Mouse (Mus musculus) kidney, adult 8-10 months (tissue): ENCODE data around the gene Mpnd.

Experiments
- DNase-seq, 2 experiments: peaks; one replicate each; pipeline ENCODE4 v3.0.0; 2022

The Mpnd gene

DNA sequence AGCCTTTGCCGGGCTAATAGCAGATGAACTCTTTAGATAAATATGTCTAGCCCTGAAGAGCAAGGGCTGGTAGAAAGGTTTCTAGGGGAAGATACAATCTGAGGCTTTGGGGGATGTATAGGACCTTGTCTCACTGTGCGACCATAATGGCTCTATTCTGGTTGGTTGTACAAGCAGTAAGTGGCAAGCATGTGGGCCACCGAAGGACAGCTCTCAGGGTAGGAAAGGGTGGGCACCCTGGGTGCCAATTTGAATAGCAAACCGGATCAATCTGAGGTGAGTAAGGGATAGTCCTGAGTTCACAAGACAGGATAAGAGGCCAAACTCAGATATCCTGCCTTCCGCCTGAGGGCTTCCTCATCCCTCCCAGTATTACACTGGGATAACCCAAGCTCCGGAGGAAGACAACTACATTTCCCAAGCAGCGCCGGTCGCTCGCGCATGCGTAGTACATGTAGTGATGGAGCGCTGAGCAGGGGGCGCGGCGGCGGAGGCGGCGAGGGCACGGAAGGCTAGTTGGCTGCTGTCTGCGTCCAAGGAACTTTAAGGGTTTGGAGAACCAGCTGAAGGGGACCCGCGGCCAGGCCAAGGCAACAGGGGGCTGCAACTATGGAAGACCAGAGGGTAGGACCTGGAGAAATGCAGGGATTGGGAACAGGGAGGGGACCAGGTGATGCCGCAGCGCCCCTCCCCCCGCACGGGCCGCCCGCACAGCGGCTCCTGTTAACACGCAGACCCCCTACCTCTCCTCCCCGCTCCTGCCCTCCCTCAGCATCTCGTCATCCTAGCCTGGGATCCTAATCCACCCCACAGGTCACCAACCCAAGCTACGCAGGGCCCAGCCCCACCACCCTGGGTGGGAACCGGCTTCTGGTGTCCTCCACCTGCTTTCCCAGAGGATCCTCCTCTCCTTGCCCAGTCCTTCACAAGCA, 19.2 kb upstream of the Mpnd start, which contains the start of gene Fsd1:
Fsd1 (plus strand) TSS at position 480 of the 932 bp plus-strand sequence.
- no peak for DNase-seq

DNA sequence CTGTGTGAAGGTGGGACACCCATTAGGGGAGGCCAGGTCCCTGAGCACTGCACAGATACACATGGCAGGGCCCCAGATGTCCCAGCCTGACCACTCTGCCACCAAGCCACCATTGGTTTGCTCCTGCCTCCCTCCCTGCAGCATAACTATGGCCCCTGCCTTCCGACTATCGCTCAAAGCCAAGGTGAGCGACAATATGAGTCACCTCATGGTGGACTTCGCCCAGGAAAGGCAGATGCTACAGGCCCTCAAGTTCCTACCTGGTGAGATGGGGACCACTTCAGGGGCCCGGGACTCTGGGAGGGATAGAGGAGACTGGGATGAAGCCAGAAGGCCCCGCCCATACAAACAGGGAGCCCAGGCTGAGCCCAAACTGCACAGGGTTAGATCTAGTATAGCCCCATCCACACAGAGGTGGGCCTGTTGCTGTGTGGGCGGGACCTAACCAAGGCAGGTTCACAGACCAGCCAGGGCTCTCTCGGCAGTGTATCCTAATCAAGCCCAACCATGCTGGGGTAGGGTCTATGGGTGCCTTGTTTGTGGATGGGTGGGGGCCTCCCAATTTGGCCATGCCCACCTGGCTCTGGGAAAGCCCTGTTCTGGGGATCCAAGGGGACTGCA, 15.1 kb upstream of the Mpnd start:
- no peak for DNase-seq

DNA sequence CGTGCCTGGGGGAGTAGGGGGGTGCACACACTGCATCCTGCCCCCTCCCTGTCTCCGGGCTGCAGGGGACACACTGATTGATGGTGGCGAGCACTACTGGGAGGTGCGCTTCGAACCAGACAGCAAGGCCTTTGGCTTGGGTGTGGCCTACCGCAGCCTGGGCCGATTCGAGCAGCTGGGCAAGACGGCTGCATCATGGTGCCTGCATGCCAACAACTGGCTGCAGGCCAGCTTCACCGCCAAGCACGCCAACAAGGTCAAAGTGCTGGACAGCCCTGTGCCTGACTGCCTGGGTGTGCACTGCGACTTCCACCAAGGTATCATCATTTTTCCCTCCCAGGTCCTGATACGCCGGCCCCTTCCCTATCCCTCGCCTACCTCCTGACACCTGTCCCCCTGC, 9.5 kb upstream of the Mpnd start:
- DNase-seq: peak; percentile 73 to 79

DNA sequence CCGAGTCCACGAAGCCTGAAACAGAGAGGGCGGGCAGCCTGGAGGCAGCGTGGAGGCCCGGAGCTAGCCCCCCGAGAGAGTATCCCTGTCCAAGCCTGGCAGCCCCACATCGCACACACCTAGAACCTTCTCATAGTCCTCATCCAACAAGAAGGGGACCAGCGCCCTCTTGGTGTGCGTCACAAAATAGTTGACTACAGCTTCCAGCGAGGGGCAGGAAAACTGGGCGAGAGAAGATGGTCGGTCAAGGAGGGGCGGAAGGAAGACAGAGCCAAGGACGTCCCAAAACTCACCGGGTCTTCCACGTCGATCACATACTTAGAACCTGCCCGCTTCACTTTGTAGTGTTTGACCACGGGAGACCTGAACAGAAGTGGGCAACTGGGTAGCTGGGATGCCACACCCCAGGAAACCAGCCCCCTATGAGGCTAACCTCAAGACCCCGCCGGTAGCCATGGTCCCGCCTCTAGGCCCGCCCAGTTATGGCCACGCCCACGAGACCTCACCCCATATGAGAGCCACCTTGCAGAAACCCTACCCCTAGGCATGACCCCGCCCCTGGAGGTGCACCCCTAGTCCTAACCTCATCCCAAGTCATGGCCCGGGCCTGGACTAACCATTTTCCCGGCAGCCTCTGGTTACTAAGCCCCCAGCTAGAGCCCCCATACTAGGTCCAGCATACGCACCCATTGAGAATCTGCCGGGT, 5.6 kb upstream of the Mpnd start:
- DNase-seq: no peak

DNA sequence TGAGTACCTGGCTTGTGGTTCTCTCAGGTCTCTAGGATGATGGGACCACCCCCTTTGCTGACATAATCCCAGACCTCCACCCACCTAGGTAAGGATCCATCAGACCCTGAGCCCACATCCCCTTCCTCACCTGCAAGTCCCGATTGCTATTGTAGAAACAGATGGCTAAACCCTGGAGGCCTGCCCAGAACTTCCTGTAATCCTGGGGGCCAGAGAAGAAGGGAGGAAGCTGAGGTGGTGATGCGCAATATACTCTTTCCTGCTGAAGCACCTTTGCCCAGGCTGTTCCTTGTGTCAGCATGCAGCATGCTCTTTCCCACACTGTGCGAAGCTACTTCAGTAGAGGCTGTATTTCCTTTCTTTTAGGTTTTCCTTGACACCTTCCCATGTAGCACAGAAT, 2.5 kb upstream of the Mpnd start:
- DNase-seq: no peak

DNA sequence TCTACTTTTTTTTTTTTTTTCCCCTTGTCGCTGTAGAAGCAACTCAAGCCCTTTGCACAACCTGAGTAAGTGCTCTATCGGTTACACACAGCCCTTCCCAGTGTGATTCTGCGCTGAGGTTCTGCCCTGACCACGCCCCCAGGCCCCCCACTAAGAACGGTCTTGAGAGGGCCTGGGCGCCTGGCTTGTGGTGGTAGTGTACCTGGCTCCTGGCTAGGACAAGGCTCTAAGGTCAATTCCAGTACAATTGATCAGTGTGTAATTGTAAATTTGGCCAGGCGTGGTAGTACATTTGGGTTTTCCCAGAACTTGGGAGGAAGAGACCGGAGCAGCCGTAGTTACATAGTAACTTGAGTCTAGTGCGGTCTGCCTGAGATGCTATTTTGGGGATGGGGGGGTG, 1.4 kb downstream of the Mpnd start:
- DNase-seq: peak in 1 of 2 experiments; percentile 53

DNA sequence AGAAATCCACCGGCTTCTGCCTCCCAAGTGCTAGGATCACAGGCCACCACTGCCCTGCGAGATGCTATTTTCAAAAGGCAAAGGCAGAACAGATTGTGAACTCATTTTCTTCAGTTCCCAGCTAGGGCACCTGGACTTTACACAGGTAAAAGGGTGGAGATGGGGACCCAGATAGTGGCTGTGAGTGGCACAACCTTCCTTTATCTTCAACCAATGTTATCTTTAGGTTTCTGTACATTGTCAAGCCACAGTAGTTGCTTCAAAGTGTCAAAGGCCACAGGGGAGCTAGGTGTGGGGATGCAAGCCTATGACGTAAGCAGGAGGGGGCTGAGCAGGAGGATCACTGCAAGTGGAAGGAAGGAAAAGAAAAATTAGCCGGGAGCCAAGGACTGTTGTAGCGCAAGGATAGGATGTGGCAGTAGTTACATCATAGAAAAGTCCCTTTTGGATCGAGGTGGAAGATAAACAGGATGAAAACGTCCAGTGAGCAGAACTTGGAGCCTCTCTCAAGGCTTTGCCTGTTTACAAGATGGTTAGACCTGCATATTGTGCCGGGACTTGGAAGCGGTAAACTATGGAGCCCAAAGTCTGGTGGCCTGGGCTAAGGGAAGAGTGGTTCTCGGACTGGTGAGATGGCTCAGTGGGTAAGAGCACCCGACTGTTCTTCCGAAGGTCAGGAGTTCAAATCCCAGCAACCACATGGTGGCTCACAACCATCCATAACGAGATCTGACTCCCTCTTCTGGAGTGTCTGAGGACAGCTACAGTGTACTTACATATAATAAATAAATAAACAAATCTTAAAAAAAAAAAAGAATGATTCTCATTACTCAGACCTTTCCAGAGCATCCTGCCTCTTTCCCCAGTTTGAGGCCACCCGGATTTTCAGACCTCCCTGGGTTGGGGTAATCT, 2.2 kb downstream of the Mpnd start:
- no peak for DNase-seq

DNA sequence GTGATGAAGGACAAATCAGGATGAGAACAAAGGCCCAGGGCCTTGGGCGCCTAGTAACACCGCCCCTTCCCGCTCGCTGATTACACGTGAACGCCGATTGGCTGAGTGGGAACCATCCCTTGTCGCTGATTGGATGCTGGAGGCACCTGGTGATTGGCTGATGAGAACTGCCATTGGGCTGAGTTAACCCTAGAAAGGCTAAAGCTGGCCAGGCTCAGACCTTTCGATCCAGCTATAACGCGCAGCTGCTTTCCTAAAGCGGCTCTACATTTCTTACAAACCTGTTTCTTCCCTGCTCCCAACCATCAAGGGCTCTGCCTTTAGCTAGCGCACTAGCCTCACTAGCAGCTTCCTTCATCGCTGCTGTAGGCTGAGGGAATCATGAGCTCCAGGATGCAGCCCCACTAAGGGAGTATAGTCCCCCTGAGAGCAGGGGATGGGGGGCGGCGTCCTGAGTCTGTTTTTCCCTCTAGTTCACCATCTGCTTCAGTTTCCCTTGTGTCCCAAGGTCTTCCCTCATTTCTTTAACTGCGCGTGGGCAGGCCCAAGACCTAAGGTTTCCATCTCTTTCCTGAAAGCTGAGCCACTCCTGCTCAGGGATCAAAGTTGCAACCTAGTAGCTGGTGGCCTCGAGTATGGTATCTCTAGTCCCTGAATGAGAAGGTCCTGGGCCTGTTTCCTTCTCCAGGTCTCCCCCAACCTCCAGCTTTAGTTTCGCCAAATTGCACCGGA, 3.0 kb downstream of the Mpnd start:
- peak; percentile 93 to 95 for DNase-seq

DNA sequence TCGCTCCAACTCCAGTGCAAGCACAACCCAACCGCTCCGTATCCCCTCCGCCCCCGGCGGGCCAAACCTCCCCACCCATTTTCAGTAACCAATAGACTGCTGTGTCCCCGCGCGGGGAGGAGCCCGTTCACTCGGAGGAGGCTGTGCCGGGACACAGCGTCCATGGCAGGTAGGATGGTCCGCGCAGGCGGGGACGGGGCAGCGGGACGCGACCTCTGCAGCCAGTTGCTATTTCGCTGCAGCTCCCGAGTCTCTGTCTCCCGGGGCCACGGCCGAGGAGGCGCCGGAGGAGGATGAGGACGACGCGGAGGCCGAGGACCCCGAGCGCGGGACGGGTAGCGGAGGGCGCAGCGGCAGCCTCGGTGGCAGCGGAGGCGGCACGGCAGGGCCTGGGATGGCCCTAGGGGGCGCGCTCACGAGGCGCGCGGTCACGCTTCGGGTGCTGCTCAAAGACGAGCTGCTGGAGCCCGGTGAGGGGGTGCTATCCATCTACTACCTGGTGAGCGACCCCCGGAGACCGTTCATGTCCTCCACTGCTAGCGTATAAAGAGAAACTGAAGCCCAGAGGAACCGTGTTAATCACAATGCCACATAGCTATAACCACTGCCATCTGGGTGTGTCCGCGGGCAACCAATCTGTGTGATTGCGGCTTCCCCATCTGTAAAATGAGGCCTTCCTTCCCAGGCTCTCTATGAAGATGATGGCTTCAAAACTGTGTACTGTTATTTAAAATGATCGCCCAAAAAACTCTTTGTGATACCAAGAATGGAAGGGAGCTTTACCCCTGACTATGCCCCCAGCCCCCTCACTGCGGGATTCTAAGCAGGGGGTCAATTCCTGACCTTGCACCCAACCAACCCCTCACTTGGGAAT, 3.8 kb downstream of the Mpnd start:
- peak; percentile 93 for DNase-seq

DNA sequence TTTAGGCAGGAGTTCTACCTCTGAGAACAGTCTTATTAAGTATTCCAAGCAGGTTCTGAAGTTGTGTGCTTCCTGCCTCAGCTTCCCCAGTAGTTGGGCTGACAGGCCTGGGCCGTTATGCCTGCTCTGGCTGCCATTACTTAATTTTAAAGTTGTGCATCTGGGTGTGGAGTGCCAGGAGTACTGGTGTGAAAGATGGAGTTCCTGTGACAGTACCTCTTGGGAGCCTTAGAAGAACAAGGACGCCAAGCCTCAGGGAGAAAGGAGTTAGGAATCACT, 4.4 kb downstream of the Mpnd start:
- no peak for DNase-seq

DNA sequence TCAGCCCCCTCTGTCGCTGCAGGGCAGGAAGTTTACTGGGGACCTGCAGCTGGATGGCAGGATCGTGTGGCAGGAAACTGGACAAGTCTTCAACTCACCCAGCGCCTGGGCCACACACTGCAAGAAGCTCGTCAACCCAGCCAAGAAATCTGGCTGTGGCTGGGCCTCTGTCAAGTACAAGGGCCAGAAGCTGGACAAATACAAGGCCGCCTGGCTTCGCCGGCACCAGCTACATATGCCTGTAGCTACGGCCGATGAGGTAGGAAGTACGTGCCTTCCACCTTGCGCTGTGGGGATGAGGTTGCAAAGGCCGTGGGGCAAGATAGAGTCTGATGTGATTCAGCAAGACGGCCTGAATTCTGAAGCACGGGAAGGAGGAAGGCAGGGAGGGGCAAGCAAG, 4.7 kb downstream of the Mpnd start:
- no peak for DNase-seq

DNA sequence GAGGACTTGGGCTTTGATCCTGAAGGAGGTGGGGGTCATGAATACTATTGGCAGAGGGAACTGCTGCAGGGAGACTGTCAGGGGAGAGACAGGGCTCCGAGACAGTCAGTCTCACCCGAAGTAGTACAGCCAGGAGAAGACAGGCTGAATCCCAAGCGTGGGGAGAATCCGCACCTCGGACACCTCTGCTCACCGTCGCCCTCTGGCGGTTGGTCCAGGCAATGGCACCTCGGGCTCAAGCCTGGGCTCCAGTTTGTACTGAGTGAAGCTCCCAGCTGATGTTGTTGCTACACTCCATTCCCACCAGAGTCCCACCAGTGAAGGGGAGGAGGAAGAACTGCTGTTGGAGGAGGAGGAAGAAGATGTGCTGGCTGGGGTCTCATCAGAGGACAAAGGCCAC, 5.2 kb downstream of the Mpnd start:
- peak; percentile 58 to 79 for DNase-seq

DNA sequence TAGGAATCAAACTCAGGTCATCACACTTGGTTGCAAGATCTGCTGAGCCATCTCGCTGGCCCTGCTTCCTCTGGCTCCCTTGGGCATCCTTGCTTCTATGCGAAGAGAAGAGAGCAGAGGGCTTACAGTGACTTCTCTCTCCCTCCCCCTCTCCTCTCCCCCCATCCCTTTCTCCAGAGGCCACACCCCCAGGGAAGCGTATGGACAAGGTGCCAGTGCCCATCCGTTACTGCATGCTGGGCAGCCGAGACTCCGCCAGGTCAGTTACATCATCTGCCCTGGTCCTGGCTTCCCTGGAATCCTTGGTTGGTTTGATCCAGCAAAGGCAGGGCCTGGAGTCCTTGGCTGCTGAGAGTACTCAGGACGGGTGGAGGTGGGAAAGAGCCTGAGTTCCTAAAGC, 5.9 kb downstream of the Mpnd start:
- no peak for DNase-seq

DNA sequence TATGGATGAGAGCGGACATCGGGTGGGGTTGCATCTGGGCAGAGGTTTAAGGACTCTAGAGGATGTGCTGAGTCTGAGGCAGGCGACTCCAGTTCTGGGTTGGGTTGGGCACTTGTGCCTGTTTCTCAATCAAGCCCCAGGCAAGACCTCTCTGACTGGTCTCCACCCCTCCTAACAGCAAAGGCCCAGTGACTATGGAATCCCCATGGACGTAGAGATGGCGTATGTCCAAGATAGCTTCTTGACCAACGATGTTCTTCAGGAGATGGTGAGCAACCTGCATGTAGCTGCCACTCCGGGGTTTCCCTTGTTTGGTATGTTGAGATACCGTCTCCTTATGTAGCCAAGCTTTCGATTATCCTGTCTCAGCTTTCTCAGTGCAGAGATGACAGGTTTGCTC, 9.8 kb downstream of the Mpnd start:
- no peak for DNase-seq

DNA sequence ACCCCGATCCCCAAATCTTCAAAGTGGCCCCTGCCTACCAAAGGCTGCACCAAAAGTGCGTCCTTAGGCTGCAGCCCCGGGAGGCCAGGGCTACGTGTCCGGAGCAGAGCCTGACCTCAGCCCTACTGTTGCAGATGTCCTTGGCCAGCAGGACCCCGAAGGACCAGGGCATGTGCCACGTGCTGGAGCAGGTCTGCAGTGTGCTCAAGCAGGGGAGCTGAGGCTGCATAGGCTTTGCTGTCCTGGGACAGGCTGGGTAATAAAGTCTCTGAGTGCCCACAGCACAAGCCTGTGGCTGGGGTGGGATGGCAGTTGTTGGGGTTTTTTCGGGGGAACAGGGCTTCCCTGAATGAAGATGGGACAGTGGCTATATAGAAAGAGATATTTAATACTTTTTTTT, 10.9 kb downstream of the Mpnd start:
- DNase-seq: no peak

DNA sequence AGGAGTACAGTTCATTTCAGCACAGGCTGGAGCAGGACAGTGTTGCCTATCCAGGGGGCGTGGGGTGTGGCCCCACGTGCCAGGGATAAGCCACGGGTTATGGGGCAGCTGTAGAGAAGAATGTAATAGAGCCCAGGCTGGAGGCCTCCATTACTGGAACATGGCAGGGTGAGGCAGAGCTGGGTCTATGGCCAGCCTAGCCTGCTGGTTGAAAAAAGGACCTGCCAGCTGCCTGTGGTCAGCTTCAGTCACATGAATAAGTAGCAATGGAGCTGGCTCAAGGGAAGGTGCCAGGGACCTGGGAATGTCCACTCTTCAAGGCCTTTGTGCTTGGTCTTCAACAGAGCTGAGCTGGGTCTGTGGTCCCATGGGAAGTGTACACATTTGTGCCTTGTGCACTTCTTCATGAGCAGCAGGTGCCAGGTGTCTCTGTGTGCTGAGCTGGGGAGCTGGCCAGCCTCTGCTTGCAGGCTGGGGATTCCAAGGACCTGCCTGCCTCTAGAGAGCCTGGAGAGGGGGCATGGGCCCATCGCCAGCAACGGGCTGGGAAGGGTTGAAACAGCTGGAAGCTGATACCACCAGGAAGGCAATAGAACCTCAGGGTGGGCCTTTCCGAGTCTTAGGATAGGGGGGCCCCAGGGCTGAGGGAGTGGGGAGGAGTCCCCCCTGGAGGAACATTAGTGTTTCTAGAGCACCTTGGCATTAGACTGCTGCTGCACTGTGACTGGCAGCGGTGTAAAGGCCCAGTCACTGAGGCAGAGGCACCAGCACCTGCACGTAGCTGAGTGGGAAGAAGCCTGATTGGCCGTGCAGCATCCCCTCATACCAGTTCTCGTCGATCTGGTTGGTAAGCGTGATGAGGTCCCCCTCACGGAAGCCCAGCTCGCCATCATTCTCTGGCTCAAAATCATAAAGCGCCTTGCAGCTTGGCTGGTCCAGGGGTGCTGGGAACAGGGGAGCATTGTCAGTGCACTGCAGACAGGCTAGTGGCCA, 11.6 kb downstream of the Mpnd start:
- DNase-seq: no peak

DNA sequence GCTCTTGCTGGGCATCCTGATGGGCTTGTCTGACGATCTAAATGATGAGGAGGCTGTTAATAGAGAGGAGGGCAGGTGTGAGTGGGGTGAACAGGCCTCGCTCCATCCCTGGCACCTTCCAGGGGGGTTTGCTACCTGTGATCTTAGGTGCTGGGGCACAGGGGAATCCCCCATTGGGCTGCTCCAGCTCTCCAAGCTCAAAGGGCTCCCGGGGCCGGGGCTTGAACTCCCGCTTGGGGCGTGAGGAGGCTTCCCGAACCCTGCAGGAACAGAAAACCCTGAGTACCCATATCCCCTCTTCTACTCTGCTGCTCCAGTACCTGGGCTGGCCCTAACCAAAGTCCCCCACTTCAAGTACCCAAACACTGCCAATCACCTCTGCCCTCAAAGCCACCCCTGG, 12.3 kb downstream of the Mpnd start:
- no peak for DNase-seq

DNA sequence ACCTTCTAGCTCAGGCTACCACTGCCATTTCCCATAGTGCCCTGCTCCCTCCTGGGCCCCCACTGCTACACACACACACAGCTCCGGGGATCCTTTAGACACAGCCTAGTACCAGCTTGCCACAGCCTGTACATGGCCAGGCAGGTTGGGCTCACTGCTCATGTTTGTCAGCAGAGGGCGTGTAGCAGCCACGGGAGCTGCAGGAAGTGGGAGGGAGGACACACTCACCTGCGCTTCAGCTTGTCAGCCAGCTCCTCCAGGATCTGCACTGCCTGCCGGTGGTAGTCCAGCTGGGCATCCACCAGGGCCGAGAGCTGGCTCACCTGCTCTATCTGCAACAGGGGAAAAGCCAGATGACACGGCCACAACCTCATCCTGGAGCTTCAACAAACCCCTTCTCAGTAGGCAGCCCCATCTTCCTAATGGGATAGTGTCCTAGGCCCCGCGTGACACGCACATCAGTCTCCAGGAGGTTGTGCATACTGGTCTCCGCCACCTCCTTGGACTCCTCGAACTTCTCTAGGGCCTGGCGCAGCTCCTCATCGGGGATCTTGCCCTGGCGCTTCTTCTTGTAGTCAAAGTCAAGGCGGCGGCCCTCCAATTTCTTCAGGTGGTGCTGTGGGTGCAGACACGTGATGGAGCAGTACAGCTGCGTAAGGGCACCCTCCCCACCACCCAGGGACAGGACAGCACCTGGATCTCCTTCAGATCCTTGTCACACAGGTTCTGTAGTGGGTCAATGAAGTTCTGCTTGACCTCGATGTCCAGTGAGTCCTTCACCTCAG, 13.0 kb downstream of the Mpnd start:
- DNase-seq: peak in 1 of 2 experiments; percentile 57
